Mouse (Mus musculus): ENCODE measurements around the gene Cald1.

DNA sequence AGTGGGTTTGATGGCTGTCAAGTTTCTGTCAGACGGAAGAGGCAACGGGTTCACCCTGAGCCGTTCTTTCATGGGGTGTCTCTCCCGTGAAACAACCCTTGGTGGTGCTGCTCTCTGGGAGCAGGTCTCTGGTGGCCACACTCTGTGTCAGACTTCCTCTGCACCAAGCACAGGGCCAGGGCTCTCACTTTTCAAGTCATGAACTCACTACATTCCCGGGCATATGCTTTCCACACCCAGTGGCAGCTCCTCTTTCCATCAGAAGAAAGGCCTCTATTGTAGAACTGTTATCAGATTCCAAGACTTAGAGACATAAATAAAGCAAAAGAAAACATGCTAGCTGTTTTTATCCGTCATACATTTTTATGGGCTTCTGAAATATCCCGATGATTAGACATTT, 93.1 kb downstream of the Cald1 start:
- no peak for TF ChIP-seq POLR2A (IDR thresholded peaks at IDR 0.05; ENCODE audit: insufficient read depth, low read length)
- TF ChIP-seq CTCF (IDR thresholded peaks at IDR 0.05; ENCODE audit: low read depth, low read length) = no peak
- no peak for TF ChIP-seq EP300 (IDR thresholded peaks at IDR 0.05; ENCODE audit: insufficient read depth, low read depth, low read length)

All from ES-Bruce4 (cell line).